Mouse (Mus musculus): Measurements from ENCODE around the gene Dynlt1b. TPM values are rescaled to one million over a fixed set of nuclear protein-coding genes. Genes with fewer than 3 reads are reported as not detected.

Dynlt1b gene
- total RNA-seq, 1 experiment from 2014 or later: 180 TPM

Other genes starting within 250 kb of the Dynlt1b start
- 3.7 and 5.5 TPM in 2 replicates for gene Tmem181a, start 173.3 kb upstream of the Dynlt1b start, total RNA-seq (2017)
- gene Dynlt1a, start 112.6 kb upstream of the Dynlt1b start, total RNA-seq (2017): 5.7 and 6.1 TPM in 2 replicates
- 68.3 and 93.6 TPM in 2 replicates for gene Dynlt1c, start 171.6 kb downstream of the Dynlt1b start, total RNA-seq (2017)
- gene Dynlt1f, start 225.8 kb downstream of the Dynlt1b start, total RNA-seq (2017): 122 and 128 TPM in 2 replicates
- gene Sytl3, start 229.0 kb downstream of the Dynlt1b start, total RNA-seq (2017): 5.5 and 6.4 TPM in 2 replicates

Measured in neutrophil, adult 5-6 weeks (primary cell).